Mouse (Mus musculus) kidney, postnatal 10 days (tissue): ENCODE measurements around the gene 4931422A03Rik.

Experiments used
- DNase-seq: peaks from one replicate; pipeline ENCODE4 v3.0.0; 2021; ENCODE audit warnings: mixed read lengths

The 4931422A03Rik gene

GRCm38 (mm10) chr2:103968186-103968585, 60.0 kb downstream of the 4931422A03Rik start:
- DNase-seq: no peak

DNA sequence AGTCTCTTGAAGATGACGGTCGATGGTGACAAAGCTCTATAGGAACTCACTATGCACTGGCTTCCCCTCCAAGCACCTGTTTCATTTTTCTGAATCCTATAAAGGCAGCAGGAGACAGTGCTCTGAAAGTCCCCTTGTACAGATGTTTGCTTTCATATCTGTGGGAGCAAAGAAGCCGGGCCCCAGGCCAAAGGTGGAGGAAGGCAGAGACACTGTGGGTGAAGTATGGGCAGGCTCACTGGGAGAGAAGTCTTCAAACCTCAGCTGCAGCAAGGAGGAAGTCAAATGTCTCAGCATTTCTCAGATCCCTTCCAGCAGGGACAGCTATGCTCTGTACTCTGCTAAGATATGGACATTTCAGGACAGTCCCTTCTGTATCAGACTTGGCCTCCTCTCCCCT, 62.8 kb downstream of the 4931422A03Rik start:
- DNase-seq: no peak

DNA sequence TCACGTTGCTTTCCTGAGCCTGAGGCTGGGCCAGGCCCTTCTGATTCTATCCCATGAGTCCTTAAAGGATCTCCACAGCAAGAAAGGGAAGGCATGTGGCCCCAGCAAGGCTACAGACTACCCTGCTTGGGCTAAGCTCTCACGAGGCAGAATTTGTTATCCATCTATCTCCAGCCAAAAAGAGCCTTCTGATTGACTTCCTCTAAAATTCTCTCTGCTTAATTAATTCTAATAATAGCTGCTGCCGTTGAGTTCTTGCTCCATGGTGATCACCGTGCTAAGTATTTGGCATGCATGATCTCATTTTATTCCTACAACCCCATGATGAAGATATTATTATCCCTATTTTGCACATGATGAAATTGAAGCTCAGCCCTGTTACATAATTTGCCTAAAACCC, 65.8 kb downstream of the 4931422A03Rik start:
- no peak for DNase-seq

DNA sequence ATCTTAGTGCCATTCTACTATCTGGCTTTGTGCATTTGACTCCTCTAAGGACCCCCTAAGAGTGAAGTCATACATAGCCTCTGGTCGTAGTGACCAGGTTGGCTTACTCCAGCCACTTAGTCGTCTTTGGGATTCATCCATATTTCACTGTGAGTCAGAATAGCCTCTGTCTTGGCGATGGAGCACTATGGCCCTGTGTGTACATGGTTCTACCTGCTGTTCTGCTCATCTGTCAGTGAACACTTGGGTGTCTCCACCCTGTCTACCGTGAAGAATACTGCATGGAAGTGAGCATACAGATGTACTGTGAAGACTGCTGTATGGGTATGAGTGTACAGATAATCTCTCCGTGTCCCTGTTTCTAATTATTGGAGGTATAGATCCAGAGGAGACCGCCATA, 68.6 kb downstream of the 4931422A03Rik start:
- no peak for DNase-seq

DNA sequence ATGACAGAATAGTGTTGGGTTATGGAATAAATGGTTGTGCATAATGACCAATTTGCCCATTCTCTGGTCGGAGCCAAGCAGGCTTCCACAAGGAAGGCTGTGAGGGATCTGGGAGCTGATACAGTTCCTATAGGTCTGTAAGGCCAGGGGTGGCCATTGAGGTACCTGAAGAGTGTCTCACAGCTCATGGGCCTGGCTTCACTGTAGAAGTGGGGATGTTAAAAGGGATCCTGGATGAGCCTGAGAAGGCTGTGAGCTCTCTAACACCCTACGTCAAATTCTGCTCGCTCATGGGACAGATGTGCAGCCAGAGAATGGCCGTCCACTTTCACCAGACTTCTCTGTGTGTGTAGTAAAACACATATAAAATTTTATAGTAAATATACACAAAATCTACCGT, 69.1 kb downstream of the 4931422A03Rik start:
- DNase-seq: no peak

GRCm38 (mm10) chr2:103958634-103959033, 69.5 kb downstream of the 4931422A03Rik start:
- no peak for DNase-seq

- DNase-seq: no peak
Observed at GRCm38 (mm10) chr2:103957649-103958546, 70.3 kb downstream of the 4931422A03Rik start, which contains the start of gene Lmo2. Gene Lmo2 (plus strand): TSS chr2:103957986.

DNA sequence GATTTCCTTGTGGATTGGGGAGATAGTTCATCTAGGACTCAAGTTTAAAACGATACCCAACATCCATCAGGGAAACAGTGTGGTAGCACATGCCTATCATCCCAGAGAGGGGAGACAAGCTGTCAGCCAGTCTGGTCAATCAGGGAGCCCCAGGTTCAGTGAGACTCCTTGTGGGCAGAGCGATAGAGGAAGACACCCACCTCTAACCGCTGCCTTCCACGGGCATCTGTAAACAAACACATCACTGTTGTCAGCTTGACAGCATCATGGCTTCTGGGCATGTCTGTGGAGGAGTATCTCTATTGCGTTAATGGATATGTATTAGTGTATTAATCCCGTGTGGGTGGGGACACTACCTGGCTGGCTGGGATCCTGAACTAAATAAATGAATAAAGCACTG, 71.3 kb downstream of the 4931422A03Rik start:
- no peak for DNase-seq

DNA sequence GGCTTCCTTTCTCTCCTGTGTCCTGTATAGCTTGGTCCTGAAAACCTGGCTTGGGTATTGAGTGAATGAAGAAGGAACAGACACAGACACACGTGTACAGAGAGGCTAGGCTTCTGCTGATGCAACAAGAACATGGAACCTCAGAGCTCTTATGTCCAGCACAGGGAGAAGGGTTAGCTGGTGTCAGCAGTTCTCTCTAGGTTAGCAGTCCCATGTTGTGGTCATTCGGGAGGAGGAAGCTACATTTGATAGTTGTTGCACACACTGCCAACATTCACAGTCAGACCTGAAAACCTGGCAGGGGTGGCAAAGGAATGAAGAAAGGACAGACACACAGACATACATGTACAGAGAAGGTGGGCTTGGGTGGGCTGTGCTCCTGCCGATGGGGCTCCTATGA, 72.4 kb downstream of the 4931422A03Rik start:
- DNase-seq: no peak

DNA sequence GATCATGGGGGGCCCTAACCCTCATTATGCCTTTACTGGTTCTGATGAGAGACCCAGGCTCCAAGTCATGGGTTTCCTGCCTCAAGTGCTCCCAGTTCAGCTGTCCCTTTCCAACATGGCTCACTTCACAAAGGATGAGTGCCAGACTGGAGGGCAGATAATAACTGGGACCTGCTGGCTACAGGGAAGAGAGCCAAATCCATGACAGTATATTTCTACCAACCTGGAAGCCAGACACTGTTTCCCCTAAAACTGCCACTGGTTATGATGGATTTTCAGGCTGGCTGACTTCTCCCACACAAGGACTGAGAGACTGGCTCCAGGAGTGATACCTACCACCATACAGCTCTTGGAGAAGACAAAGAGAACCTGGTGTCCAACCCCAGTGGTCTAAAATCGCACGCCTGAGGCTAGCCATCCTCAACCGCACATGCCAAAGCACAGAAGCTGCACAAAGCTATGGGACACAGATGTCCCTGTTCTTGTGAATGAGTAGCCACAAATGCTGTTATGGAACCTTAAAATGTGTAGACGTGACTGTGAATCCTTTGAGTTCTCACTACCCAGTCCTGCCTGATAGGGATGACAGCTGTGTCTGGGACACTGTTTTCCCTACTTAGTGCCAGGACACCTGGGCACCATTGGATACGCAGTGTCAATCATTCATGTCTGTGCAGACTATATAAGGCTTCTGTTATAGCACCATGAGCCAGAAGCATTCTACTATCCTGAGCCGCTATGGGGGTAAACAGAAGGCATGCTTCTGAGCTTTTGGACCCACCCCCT, 74.9 kb downstream of the 4931422A03Rik start:
- no peak for DNase-seq

GRCm38 (mm10) chr2:103947982-103948655, 80.0 kb downstream of the 4931422A03Rik start:
- no peak for DNase-seq

DNA sequence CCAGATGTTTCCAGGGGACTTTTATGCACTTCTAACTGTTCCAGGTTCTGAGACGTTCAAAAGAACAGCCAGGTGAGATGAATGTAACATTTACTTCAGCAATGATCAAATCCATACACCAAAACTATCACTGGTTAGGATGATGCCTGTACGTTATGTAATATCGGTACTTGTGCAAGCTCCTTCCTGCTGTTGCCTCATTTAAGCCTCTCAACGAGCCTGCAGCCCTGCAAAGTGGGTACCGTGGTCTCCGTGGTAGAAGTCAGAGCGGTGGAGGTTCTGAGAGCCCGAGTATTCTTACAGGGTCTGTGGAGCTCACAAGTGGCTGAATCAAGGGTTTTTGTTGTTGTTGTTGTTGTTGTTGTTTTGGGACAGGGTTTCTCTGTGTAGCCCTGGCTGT, 81.3 kb downstream of the 4931422A03Rik start:
- DNase-seq: no peak

GRCm38 (mm10) chr2:103945571-103946092, 82.5 kb downstream of the 4931422A03Rik start:
- DNase-seq: no peak

DNA sequence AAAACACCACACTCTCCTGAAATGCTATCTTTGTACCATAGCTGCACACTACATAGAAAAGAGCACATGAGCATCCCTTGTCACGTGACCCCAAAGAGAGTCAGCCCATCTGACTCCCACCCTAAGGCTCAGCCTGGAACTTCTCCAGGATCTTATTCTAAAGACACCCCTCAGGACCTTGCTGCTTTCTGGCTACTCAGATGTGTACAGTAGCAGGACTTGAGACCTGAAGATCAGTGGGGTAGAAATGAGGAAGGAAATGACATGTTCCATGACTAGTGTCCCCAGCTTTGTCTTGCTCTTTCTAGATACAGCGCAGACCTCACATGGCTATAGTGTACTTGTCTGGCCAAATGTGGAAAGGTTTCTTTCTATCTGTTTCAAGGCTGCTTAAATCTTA, 83.3 kb downstream of the 4931422A03Rik start:
- DNase-seq: no peak

DNA sequence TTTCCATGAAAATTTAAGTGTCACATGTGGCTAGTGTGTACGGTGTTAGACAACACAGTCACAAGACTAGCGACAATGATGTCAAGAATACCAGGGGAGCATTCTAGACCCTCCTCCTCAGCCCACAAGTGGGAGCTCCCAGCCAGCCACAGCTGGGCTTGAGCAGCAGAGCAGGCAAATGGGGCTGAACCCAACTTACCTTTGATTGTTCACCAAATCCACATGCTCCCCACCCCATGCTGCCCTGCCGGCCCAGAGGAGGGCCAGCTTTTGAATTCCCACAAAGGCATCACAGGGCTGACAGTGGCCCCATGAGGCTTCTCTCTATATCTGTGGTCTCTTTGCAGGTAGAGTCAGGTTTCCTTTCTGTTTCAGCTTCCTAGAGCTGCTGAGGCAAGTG, 87.1 kb downstream of the 4931422A03Rik start:
- no peak for DNase-seq

DNA sequence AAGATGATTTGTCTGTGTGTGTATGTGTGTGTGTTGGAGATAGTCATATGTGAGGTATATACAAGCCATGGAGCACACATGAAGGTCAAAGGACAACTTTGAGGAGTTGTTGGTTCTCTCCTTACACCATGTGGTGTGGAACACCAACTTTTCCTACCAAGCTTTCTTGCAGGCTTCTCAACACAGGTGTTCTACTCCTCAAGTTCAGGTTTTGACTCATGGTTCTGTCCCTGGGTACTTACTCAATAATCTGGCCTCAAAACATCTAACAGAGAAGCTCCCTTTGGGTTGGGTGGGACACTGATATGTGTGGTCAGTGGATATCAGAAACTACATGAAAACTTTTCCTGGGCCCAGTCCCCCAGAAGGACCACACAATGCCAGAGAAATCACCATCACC, 89.2 kb downstream of the 4931422A03Rik start:
- no peak for DNase-seq

- no peak for DNase-seq
Observed at GRCm38 (mm10) chr2:103938573-103938972, 89.6 kb downstream of the 4931422A03Rik start.

DNA sequence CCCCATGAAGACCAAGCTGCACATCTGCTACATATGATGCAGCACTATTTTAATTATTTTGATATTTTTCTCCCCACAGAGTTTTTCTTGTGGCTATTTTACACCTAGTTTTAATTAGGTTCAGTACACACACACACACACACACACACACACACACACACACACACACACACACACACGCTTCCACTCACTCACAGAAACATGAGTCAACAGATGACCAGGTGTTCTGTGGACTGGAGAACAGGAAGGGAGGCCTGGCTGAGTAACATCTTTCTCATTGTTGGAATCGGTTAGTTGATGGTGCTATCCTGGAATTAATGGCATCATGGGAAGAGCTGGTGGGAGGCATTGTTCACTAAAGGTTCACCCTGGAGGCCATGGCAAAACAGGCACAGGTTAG, 90.5 kb downstream of the 4931422A03Rik start:
- no peak for DNase-seq

- DNase-seq: peak; percentile 25
Observed at GRCm38 (mm10) chr2:103936666-103937065, 91.5 kb downstream of the 4931422A03Rik start.

GRCm38 (mm10) chr2:103935691-103936435, 92.3 kb downstream of the 4931422A03Rik start:
- DNase-seq: no peak

- DNase-seq: no peak
Observed at GRCm38 (mm10) chr2:103934670-103935069, 93.5 kb downstream of the 4931422A03Rik start.

GRCm38 (mm10) chr2:103934270-103934669, 93.9 kb downstream of the 4931422A03Rik start:
- DNase-seq: no peak
